Mouse (Mus musculus): Measurements from ENCODE around the gene Slc24a3. TPM values are rescaled to one million over a fixed set of nuclear protein-coding genes. Genes with fewer than 3 reads are reported as not detected.

The Slc24a3 gene
- polyA plus RNA-seq, 1 experiment from 2014 or later: 3.1 TPM

DNA sequence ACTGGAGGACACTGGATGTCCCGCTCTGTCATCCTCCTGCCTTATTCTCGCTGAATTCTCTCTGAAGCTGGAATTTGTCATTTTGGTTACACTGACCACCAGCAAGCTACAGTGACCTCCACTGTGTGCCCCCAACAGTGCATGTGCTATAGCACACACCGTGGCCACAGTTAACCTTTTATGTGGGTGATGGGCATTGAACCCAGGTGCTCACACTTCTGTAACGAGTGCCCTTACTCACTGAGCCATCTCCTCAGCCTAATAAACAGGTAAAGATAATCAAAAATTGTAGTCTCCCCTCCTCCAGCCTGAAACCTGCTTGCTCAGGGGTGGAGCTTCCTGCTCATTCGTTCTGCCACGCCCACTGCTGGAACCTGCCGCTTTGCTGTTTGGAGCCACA is 493.7 kb downstream of the Slc24a3 start:
- Histone ChIP-seq H3K36me3 (ENCODE audit: control insufficient read depth, insufficient read depth, low read length) (no peaks in the 10 kb centered on the region), H3K4me2 (ENCODE audit: low read depth, low read length) (no peak overlapping the region), H3K27me3 (replicated peaks; ENCODE audit: control insufficient read depth, insufficient read depth, low read length) (no peaks in the 10 kb centered on the region), H3K4me3 (ENCODE audit: low read length) (no peak overlapping the region), H3K9me3 (ENCODE audit: control insufficient read depth, low read length) (no peaks in the 10 kb centered on the region), H3K27ac (ENCODE audit: low read length) (no peak overlapping the region), H3K9ac (ENCODE audit: low read depth, low read length) (no peak overlapping the region), H3K4me1 (ENCODE audit: control insufficient read depth, insufficient read depth, low read length) (no peaks in the 10 kb centered on the region)
- peak; percentile 69 for ATAC-seq
- whole genome bisulfite sequencing: 70% methylated on average over 5 of the region's 7 CpGs

DNA sequence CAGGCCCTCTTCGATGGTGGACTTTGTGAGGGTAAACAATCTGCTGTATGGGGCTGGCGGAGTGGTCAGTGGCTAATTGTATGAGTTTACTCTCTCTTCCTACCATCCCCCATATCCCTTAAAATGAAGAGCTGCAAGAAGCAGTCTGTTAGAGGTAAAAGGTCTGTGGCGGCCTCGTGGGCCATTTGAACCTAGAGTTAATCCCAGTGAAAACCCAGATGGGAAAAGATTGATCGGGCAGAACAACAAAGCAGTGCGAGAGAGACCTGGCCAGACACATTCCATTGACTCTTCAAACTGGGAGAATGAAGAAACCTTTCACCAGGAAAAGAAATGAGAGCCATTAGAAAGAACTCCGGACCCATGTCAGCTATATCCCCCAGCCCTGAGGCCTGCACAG is 496.3 kb downstream of the Slc24a3 start:
- 63% methylated on average over 7 of the region's 7 CpGs for WGBS
- Histone ChIP-seq H3K9ac (ENCODE audit: low read depth, low read length) (no peak overlapping the region), H3K27ac (ENCODE audit: low read length) (no peak overlapping the region)

DNA sequence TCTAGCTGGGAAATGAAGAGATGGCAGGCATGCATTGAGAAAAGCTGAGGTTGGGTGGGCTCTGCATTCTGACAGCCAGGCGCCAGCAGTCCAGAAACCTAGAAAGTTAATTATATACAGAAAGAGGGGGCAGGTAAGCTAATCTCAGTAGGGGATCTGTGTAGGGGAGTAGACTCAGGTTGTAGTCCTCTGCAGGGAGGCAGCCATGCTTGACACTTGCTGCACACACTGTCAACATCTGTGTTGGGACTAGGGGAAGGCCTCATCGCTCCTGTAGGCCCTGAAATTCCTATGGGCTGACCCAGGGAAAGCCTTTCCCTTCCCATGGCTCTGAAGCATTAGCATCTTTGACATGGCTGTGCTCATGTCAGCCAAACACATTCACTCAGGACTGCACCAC is 496.8 kb downstream of the Slc24a3 start:
- WGBS: 70% methylated on average over 2 of the region's 2 CpGs
- H3K36me3 ChIP-seq (ENCODE audit: control insufficient read depth, insufficient read depth, low read length): no peaks in the 10 kb centered on the region
- H3K27me3 ChIP-seq (replicated peaks; ENCODE audit: control insufficient read depth, insufficient read depth, low read length): no peaks in the 10 kb centered on the region
- H3K4me2 ChIP-seq (ENCODE audit: low read depth, low read length): no peak overlapping the region
- no peaks in the 10 kb centered on the region for H3K4me1 ChIP-seq (ENCODE audit: control insufficient read depth, insufficient read depth, low read length)
- H3K9me3 ChIP-seq (ENCODE audit: control insufficient read depth, low read length): no peaks in the 10 kb centered on the region
- no peak overlapping the region for H3K27ac ChIP-seq (ENCODE audit: low read length)
- ATAC-seq: 0 out of 2 replicates have a peak, but pooled peaks have one; percentile 26
- H3K4me3 ChIP-seq (ENCODE audit: low read length): no peak overlapping the region
- no peak overlapping the region for H3K9ac ChIP-seq (ENCODE audit: low read depth, low read length)

More for the DNA sequence above, 496.3 kb downstream of the Slc24a3 start:
- Histone ChIP-seq H3K9me3 (ENCODE audit: control insufficient read depth, low read length) (no peaks in the 10 kb centered on the region), H3K4me1 (ENCODE audit: control insufficient read depth, insufficient read depth, low read length) (no peaks in the 10 kb centered on the region), H3K4me2 (ENCODE audit: low read depth, low read length) (no peak overlapping the region), H3K36me3 (ENCODE audit: control insufficient read depth, insufficient read depth, low read length) (no peaks in the 10 kb centered on the region), H3K4me3 (ENCODE audit: low read length) (no peak overlapping the region), H3K27me3 (replicated peaks; ENCODE audit: control insufficient read depth, insufficient read depth, low read length) (no peaks in the 10 kb centered on the region)
- no peak for ATAC-seq

DNA sequence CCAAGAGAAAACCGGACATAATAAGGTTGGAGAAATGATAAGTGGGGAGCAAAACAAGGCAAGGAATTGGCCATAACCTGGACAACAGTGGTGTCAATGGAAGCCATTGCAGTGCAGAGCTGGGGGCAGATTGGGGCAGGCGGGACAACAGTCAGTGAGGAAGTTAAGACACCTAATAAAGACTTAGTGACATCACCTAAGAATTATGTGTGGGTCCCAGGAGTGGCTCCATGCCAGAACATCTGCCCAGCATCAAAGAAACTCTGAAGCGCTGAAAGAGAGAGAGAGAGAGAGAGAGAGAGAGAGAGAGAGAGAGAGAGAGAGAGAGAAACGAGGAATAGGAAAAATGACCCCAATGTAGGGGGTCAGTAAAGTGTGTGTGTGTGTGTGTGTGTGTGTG is 500.6 kb downstream of the Slc24a3 start:
- no peak overlapping the region for H3K27ac ChIP-seq (ENCODE audit: low read length)
- ATAC-seq: no peak
- WGBS: 59% methylated on average over 4 of the region's 4 CpGs

DNA sequence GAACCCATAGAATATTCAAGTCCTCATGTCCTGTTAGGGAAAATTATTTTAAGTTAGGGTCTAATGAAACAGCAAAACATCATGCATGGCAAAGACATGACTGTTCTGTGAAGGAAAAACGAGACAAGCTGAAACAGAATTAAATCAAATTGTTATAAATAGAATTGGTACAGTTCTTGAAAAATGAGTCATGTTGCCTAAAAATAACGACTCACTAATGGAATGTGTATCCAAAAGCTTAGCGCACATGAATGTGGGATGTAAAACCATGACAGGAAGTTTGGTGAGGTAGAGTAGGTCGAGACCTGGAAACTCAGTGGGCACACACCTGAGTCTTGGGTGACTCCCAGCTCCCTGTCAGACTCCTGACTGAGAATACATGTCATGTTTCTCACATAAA is 502.6 kb downstream of the Slc24a3 start:
- no peak overlapping the region for H3K27ac ChIP-seq (ENCODE audit: low read length)
- 75% methylated on average over 4 of the region's 4 CpGs for WGBS
- no peak overlapping the region for H3K9ac ChIP-seq (ENCODE audit: low read depth, low read length)
- no peak overlapping the region for H3K4me2 ChIP-seq (ENCODE audit: low read depth, low read length)
- no peaks in the 10 kb centered on the region for H3K36me3 ChIP-seq (ENCODE audit: control insufficient read depth, insufficient read depth, low read length)
- no peak for ATAC-seq
- H3K27me3 ChIP-seq (replicated peaks; ENCODE audit: control insufficient read depth, insufficient read depth, low read length): no peaks in the 10 kb centered on the region
- peaks cover 4% of the 10 kb centered on the region; the same call in 1 of the 2 replicates for H3K4me1 ChIP-seq (ENCODE audit: control insufficient read depth, insufficient read depth, low read length)
- H3K4me3 ChIP-seq (ENCODE audit: low read length): no peak overlapping the region
- H3K9me3 ChIP-seq (ENCODE audit: control insufficient read depth, low read length): no peaks in the 10 kb centered on the region

More for the DNA sequence above, 500.6 kb downstream of the Slc24a3 start:
- Histone ChIP-seq H3K4me2 (ENCODE audit: low read depth, low read length) (no peak overlapping the region), H3K27me3 (replicated peaks; ENCODE audit: control insufficient read depth, insufficient read depth, low read length) (no peaks in the 10 kb centered on the region), H3K9me3 (ENCODE audit: control insufficient read depth, low read length) (no peaks in the 10 kb centered on the region), H3K36me3 (ENCODE audit: control insufficient read depth, insufficient read depth, low read length) (no peaks in the 10 kb centered on the region), H3K4me3 (ENCODE audit: low read length) (no peak overlapping the region), H3K9ac (ENCODE audit: low read depth, low read length) (no peak overlapping the region), H3K4me1 (ENCODE audit: control insufficient read depth, insufficient read depth, low read length) (no peaks in the 10 kb centered on the region)

DNA sequence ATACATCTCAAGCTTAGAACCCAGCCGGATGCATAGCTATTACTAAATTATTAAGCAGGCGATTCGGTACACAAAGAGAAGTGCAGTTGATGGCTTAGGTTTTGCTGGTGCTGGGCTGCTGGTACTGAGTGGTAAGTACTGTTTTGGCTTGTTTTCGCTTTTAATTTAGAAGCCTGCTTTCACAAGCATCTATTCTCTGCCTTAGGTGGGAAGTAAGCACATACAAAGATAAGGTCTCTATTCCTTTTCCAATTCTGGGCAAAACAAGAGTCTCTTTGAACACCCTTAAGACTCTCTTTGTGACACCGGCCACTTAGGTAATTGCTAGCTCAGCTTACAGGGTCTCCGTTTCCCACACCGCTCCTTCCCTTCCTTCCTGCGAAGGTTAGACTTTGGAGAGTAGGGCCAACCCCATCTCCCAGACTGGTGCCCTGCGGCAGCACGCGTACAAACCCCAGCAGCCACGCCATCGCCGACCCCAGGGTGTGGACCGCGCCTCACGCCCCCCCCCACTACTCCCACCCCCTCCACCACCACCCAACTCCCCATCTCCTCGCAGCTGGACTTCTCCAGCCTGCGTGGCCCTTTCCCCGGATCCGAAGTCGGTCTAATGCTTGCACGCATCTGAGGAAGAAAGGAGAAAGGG is 507.1 kb downstream of the Slc24a3 start:
- Histone ChIP-seq H3K36me3 (ENCODE audit: control insufficient read depth, insufficient read depth, low read length) (no peaks in the 10 kb centered on the region), H3K9me3 (ENCODE audit: control insufficient read depth, low read length) (no peaks in the 10 kb centered on the region), H3K27ac (ENCODE audit: low read length) (peak overlapping the region; percentile 17), H3K4me3 (ENCODE audit: low read length) (peak overlapping the region; percentile 84), H3K4me2 (ENCODE audit: low read depth, low read length) (peak overlapping the region; percentile 92), H3K9ac (ENCODE audit: low read depth, low read length) (peak overlapping the region; percentile 76), H3K27me3 (replicated peaks; ENCODE audit: control insufficient read depth, insufficient read depth, low read length) (no peaks in the 10 kb centered on the region), H3K4me1 (ENCODE audit: control insufficient read depth, insufficient read depth, low read length) (peaks cover 9% of the 10 kb centered on the region; the same call in 1 of the 2 replicates)
- ATAC-seq: peak; percentile 24
- 2% methylated on average over 23 of the region's 23 CpGs for WGBS

DNA sequence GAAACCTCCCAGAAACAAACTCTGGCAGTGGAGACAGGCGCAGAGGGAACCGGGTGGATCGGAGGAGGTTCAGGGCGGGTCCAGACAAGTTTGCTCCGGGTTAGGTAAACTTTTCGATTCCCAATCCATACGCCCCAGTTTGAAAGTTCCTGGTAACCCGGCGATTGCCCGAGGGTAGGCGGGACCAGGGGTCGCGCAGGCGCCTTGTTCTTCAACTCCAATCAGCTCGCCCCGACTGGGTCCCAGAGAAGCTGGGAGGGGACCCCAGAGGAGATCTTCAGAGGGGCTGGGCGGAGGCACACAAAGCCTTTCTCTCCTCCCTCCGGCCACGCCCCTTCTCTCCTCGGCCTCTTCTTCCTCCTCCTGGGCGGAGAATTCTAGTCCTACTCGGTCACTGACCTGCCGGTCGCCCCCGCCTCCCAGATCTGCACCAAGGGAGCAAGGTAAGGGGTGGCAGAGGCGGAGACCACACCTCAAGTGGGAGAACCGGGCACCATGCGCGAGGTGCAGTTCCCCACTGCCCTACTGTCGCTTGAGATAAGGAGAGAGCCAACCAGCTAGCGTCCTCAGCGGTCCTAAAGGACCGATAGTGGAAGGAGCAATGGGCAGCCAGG is 507.7 kb downstream of the Slc24a3 start, which contains the start of gene Rin2:
Rin2 (plus strand) TSS at position 74 of the 614 bp plus-strand sequence.
- peak within 1 kb of the TSS; percentile 92 for H3K4me2 ChIP-seq (ENCODE audit: low read depth, low read length)
- H3K4me3 ChIP-seq (ENCODE audit: low read length): peak within 1 kb of the TSS; percentile 84
- peak within 1 kb of the TSS; percentile 17 for H3K27ac ChIP-seq (ENCODE audit: low read length)
- H3K36me3 ChIP-seq (ENCODE audit: control insufficient read depth, insufficient read depth, low read length): no peaks in the 10 kb centered on the region
- peak within 1 kb of the TSS; percentile 76 for H3K9ac ChIP-seq (ENCODE audit: low read depth, low read length)
- H3K9me3 ChIP-seq (ENCODE audit: control insufficient read depth, low read length): no peaks in the 10 kb centered on the region
- no peaks in the 10 kb centered on the region for H3K27me3 ChIP-seq (replicated peaks; ENCODE audit: control insufficient read depth, insufficient read depth, low read length)
- under 1% methylated on average over 33 of the region's 33 CpGs for WGBS
- ATAC-seq: peak; percentile 86
- H3K4me1 ChIP-seq (ENCODE audit: control insufficient read depth, insufficient read depth, low read length): peaks cover 9% of the 10 kb centered on the region; the same call in 1 of the 2 replicates

DNA sequence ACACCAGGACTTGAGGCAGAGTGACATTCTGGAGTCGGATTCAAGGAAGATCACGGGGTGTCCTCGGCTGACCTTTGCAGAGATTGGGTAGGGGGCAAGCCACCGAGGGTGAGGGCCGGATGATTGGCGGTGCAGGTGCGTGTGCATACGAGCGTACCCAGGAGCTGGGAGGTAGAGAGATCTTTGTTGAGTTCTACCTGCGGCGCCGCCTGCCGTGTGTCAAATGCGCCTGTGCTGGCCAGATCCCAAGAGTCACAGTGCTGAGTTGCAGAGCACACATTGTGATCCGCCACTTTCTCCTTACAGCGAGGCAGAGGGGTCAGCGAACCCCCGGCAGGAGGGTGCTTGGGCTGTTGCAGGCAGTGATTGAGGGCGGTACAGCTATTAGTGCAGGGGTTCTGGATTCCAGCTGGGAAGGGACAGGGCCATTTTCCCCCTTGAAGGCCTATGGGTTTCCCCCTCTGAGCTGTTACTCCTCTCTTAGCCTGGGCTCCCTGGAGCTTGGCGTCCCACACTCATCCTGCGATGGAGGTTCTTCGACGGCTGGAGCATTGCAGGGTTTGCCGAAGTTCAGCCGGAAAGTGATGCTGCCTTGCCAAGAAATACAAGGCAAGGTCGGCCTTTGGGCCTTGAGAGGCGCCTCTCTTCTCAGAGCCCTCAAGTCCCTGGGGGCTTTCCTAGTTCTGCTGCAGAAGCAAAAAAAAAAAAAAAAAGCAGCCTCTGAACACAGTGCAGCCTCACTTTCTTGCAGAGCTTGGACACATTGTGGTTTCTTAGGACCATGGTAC is 508.4 kb downstream of the Slc24a3 start:
- peaks cover 15% of the 10 kb centered on the region for H3K4me1 ChIP-seq (ENCODE audit: control insufficient read depth, insufficient read depth, low read length)
- peak; percentile 78 for ATAC-seq
- 5% methylated on average over 27 of the region's 27 CpGs for WGBS

DNA sequence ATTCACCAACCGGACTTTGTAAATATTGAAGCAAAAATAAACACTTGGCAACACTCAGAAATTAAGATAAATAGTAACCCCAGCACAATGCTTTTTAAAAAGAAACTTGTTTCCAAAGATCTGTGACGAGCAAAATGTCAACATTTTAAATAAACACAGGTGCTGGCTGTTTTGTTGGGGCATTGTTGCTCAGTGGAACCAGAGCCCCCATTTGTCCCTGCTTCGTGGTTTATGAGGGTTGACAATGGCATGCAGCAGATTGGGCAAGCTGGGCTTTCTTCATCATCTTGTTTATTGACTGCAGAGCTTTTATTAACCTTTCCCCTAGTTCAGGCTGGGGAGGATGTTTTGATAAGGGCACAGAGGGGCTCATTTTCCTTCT is 509.0 kb downstream of the Slc24a3 start:
- no peak overlapping the region for H3K9ac ChIP-seq (ENCODE audit: low read depth, low read length)
- no peak overlapping the region for H3K4me3 ChIP-seq (ENCODE audit: low read length)
- no peak overlapping the region for H3K27ac ChIP-seq (ENCODE audit: low read length)
- H3K9me3 ChIP-seq (ENCODE audit: control insufficient read depth, low read length): no peaks in the 10 kb centered on the region
- ATAC-seq: no peak
- H3K4me1 ChIP-seq (ENCODE audit: control insufficient read depth, insufficient read depth, low read length): peaks cover 15% of the 10 kb centered on the region
- H3K27me3 ChIP-seq (replicated peaks; ENCODE audit: control insufficient read depth, insufficient read depth, low read length): no peaks in the 10 kb centered on the region
- peak overlapping the region; percentile 92; the same call in 1 of the 2 replicates for H3K4me2 ChIP-seq (ENCODE audit: low read depth, low read length)
- H3K36me3 ChIP-seq (ENCODE audit: control insufficient read depth, insufficient read depth, low read length): no peaks in the 10 kb centered on the region
- WGBS: 33% methylated on average over 3 of the region's 3 CpGs

More for the DNA sequence above, 508.4 kb downstream of the Slc24a3 start:
- H3K36me3 ChIP-seq (ENCODE audit: control insufficient read depth, insufficient read depth, low read length): no peaks in the 10 kb centered on the region
- no peaks in the 10 kb centered on the region for H3K9me3 ChIP-seq (ENCODE audit: control insufficient read depth, low read length)
- H3K27me3 ChIP-seq (replicated peaks; ENCODE audit: control insufficient read depth, insufficient read depth, low read length): no peaks in the 10 kb centered on the region
- peak overlapping the region; percentile 76 for H3K9ac ChIP-seq (ENCODE audit: low read depth, low read length)
- peak overlapping the region; percentile 84 for H3K4me3 ChIP-seq (ENCODE audit: low read length)
- peak overlapping the region; percentile 92 for H3K4me2 ChIP-seq (ENCODE audit: low read depth, low read length)
- H3K27ac ChIP-seq (ENCODE audit: low read length): peak overlapping the region; percentile 17

Data from intestine, embryonic 16.5 days (tissue).